30 mouse cellular contexts compared by ENCODE assay signal in genomic region chr11:6785471-6785870, GRCm38 (mm10). TPM values are rescaled to one million over a fixed set of nuclear protein-coding genes. Genes with fewer than 3 reads are reported as not detected.
A peak's percentile ranks its signal among the peaks of the same experiment; 100 is the strongest.
DNase-seq lines count a peak whose midpoint lies in the region; ATAC-seq lines count a peak whose summit lies in the region.
"Had no signal": no experiment of that assay in that cellular context is flagged by ENCODE, and none has a peak within 500 bp of the region (broad histone marks: within the 10 kb centered on the region; RNA-seq: fewer than 3 reads in every experiment).

No protein-coding gene starts in this region.

- no peaks in the 10 kb centered on the region for H3K4me1 ChIP-seq in hindbrain, embryonic 14.5 days (replicated peaks; ENCODE audit: control insufficient read depth, insufficient read depth, low read length)
- no peaks in the 10 kb centered on the region for H3K4me1 ChIP-seq in hindbrain, embryonic 16.5 days (ENCODE audit: control insufficient read depth, insufficient read depth, low read depth, low read length)

- H3K27ac ChIP-seq in hindbrain, embryonic 14.5 days, result no peak overlapping the region
- no peak overlapping the region for H3K27ac ChIP-seq in hindbrain, embryonic 16.5 days (ENCODE audit: low read depth, low read length)

- H3K9me3 ChIP-seq in hindbrain, embryonic 14.5 days (ENCODE audit: control insufficient read depth, low read length), result no peaks in the 10 kb centered on the region
- H3K9me3 ChIP-seq in hindbrain, embryonic 16.5 days (ENCODE audit: control insufficient read depth, low read length), result peaks cover 2% of the 10 kb centered on the region; the same call in 1 of the 2 replicates

- H3K27me3 ChIP-seq in hindbrain, embryonic 14.5 days (ENCODE audit: control insufficient read depth, insufficient read depth, low read length), result no peaks in the 10 kb centered on the region
- no peaks in the 10 kb centered on the region for H3K27me3 ChIP-seq in hindbrain, embryonic 16.5 days (replicated peaks; ENCODE audit: control insufficient read depth, insufficient read depth, low read length)
- H3K27me3 ChIP-seq: Patski had no signal

- no peak overlapping the region for H3K4me3 ChIP-seq in hindbrain, embryonic 14.5 days (replicated peaks; ENCODE audit: low read length)
- no peak overlapping the region for H3K4me3 ChIP-seq in hindbrain, embryonic 16.5 days (ENCODE audit: low read length)

- no peak for ATAC-seq in hindbrain, embryonic 14.5 days (ENCODE audit: low FRiP score)
- ATAC-seq in hindbrain, embryonic 16.5 days, result no peak
- ATAC-seq: activated CD4-positive, CD25-positive, alpha-beta regulatory T cell, adult 4 months; CD4-positive, CD25-positive, alpha-beta regulatory T cell, adult 4 months; Patski had no signal

- no peak overlapping the region for H3K4me2 ChIP-seq in hindbrain, embryonic 14.5 days (replicated peaks)
- no peak overlapping the region for H3K4me2 ChIP-seq in hindbrain, embryonic 16.5 days (ENCODE audit: low read length)

- WGBS in hindbrain, embryonic 14.5 days, result 93% methylated on average over 1 of the region's 1 CpGs
- WGBS in hindbrain, embryonic 16.5 days, result 89% methylated on average over 1 of the region's 1 CpGs

- DNase-seq in adrenal gland, adult 2 months, result peak; percentile 13
- DNase-seq in adrenal gland, postnatal 4 days (ENCODE audit: low spot score in 2 of 2), result no peak
- peak; percentile 20 for DNase-seq in hindbrain, embryonic 14.5 days (ENCODE audit: low spot score)
- DNase-seq in 3T3-L1 (ENCODE audit: low read depth, low spot score), result peak; percentile 82
- peak; percentile 85 for DNase-seq in NIH3T3 (ENCODE audit: low read depth)
- DNase-seq in frontal cortex, postnatal 36 days (ENCODE audit: low spot score in 2 of 2), result no peak
- no peak for DNase-seq in frontal cortex, adult 2 months (ENCODE audit: extremely low spot score in 1 of 2, low spot score in 1 of 2)
- DNase-seq: adrenal gland, adult 8-10 months; adrenal gland, postnatal 10 days; adrenal gland, postnatal 14 days; adrenal gland, postnatal 25 days; B cell, adult 2 months; cerebellum, adult 11 months; cerebellum, adult 11-12 months; cerebellum, adult 18-20 months; cerebellum, adult 2 months; cerebellum, adult 8-10 months; cerebellum, adult 9-10 months had no signal

- H3K36me3 ChIP-seq in hindbrain, embryonic 14.5 days (replicated peaks; ENCODE audit: control insufficient read depth, insufficient read depth), result no peaks in the 10 kb centered on the region
- H3K36me3 ChIP-seq in hindbrain, embryonic 16.5 days (ENCODE audit: control insufficient read depth, insufficient read depth, low read length), result no peaks in the 10 kb centered on the region
- H3K36me3 ChIP-seq: G1E had no signal

- H3K9ac ChIP-seq in hindbrain, embryonic 14.5 days, result no peak overlapping the region
- no peak overlapping the region for H3K9ac ChIP-seq in hindbrain, embryonic 16.5 days (ENCODE audit: low read depth, low read length)

RNA-seq across cellular contexts. Expression of gene Gm11983, which starts 52.0 kb away (rescaled TPM):
- total RNA-seq in adrenal gland, adult 2 months (2021), result not detected
- polyA plus RNA-seq in adrenal gland, adult 2 months (2012; rRNA removed), result not detected in 2 replicates
- total RNA-seq in adrenal gland, postnatal 4 days (2021), result not detected
- not detected in 2 replicates for polyA plus RNA-seq in hindbrain, embryonic 14.5 days (2014; fragmentation: Nextera tagmentation; extraction: Ambion mirVana)
- polyA plus RNA-seq in hindbrain, embryonic 16.5 days (2015; fragmentation: Nextera tagmentation; extraction: Ambion mirVana), result not detected in 2 replicates
- polyA plus RNA-seq in frontal cortex, adult 2 months (2012; rRNA removed), result 0.06 TPM in 1 of 2 replicates, not detected in the other
- total RNA-seq: adrenal gland, adult 18-20 months; adrenal gland, adult 8-10 months; adrenal gland, postnatal 10 days; adrenal gland, postnatal 14 days; adrenal gland, postnatal 25 days; adrenal gland, postnatal 36 days; CH12.LX; ES-E14; MEL had no signal
- polyA plus RNA-seq: activated CD4-positive, CD25-positive, alpha-beta regulatory T cell, adult 4 months; brain, embryonic 14.5 days; C2C12; CD4-positive, CD25-positive, alpha-beta regulatory T cell, adult 4 months; cerebellum, adult 2 months; G1E; Patski had no signal

Comparison
In these comparisons a context has a peak if more than half of its experiments do, and no peak if none do; other contexts are left out.
1. DNase-seq: peak in adrenal gland, adult 2 months (single experiment), hindbrain, embryonic 14.5 days (single experiment), 3T3-L1 (single experiment) and NIH3T3 (single experiment); none in adrenal gland, postnatal 4 days (0 of 2), frontal cortex, postnatal 36 days (0 of 2) and frontal cortex, adult 2 months (0 of 2).